Mouse (Mus musculus): ENCODE measurements around the gene Fchsd2.

Fchsd2 gene

GRCm38 (mm10) chr7:101317014-101317413 is 224.4 kb downstream of the Fchsd2 start, which contains the start of gene Stard10:
Stard10 (plus strand) TSS chr7:101317086.
- no peak for DNase-seq (ENCODE audit: low read depth)

GRCm38 (mm10) chr7:101318848-101319247 is 226.2 kb downstream of the Fchsd2 start:
- DNase-seq (ENCODE audit: low read depth) = no peak

- DNase-seq (ENCODE audit: low read depth) = no peak
These were observed 227.1 kb downstream of the Fchsd2 start for GRCm38 (mm10) chr7:101319796-101320195.

- peak; percentile 61 for DNase-seq (ENCODE audit: low read depth)
These were observed 227.9 kb downstream of the Fchsd2 start for GRCm38 (mm10) chr7:101320399-101321217.

- no peak for DNase-seq (ENCODE audit: low read depth)
These were observed 228.7 kb downstream of the Fchsd2 start for GRCm38 (mm10) chr7:101321218-101321827.

GRCm38 (mm10) chr7:101323141-101323594 is 230.5 kb downstream of the Fchsd2 start:
- DNase-seq (ENCODE audit: low read depth) = no peak

GRCm38 (mm10) chr7:101324142-101324962 is 231.7 kb downstream of the Fchsd2 start:
- DNase-seq (ENCODE audit: low read depth) = no peak

GRCm38 (mm10) chr7:101326006-101326405 is 233.3 kb downstream of the Fchsd2 start:
- no peak for DNase-seq (ENCODE audit: low read depth)

GRCm38 (mm10) chr7:101327263-101327662 is 234.6 kb downstream of the Fchsd2 start:
- DNase-seq (ENCODE audit: low read depth) = no peak

- DNase-seq (ENCODE audit: low read depth) = no peak
These were observed 235.1 kb downstream of the Fchsd2 start for GRCm38 (mm10) chr7:101327786-101328185.

- DNase-seq (ENCODE audit: low read depth) = no peak
These were observed 236.0 kb downstream of the Fchsd2 start for GRCm38 (mm10) chr7:101328621-101329158.

GRCm38 (mm10) chr7:101329606-101330005 is 236.9 kb downstream of the Fchsd2 start:
- DNase-seq (ENCODE audit: low read depth) = no peak

- no peak for DNase-seq (ENCODE audit: low read depth)
These were observed 237.6 kb downstream of the Fchsd2 start for GRCm38 (mm10) chr7:101330074-101330840.

GRCm38 (mm10) chr7:101330841-101331173 is 238.1 kb downstream of the Fchsd2 start:
- no peak for DNase-seq (ENCODE audit: low read depth)

- no peak for DNase-seq (ENCODE audit: low read depth)
These were observed 239.6 kb downstream of the Fchsd2 start for GRCm38 (mm10) chr7:101332045-101332831.

All from naive thymus-derived CD4-positive, alpha-beta T cell, adult 2 months (primary cell).